Mouse (Mus musculus) forebrain, embryonic 10.5 days (tissue): ENCODE results near the gene Wrap53. TPM values are rescaled to one million over a fixed set of nuclear protein-coding genes. Genes with fewer than 3 reads are reported as not detected.
A peak's percentile ranks its signal among the peaks of the same experiment; 100 is the strongest.
"Not testable (repeated sequence)": the region's sequence is repeated elsewhere in the genome, so short reads cannot be mapped to it uniquely, and the experiment has no call there.

Experiments
- DNase-seq: peaks from one replicate; pipeline ENCODE4 v3.0.0-alpha.2; 2017; ENCODE audit warnings: low spot score; ENCODE audit errors: extremely low spot score
- H3K27ac ChIP-seq: fragments of 300-500 bp; sonication (generic); 2 replicates; pipeline ENCODE4 v1.5.1; 2016; ENCODE audit warnings: mild to moderate bottlenecking
- H3K27me3 ChIP-seq: fragments of 300-500 bp; sonication (generic); 2 replicates; pipeline ENCODE4 v1.6.1; 2016; ENCODE audit warnings: mild to moderate bottlenecking; ENCODE audit not compliant: poor library complexity, severe bottlenecking
- H3K36me3 ChIP-seq: fragments of 300-500 bp; sonication (generic); replicated peaks from 2 replicates; pipeline ENCODE4 v1.6.1; 2016; ENCODE audit warnings: mild to moderate bottlenecking, moderate library complexity
- H3K4me1 ChIP-seq: fragments of 300-500 bp; sonication (generic); 2 replicates; pipeline ENCODE4 v1.6.1; 2016
- H3K4me3 ChIP-seq: fragments of 300-500 bp; sonication (generic); 2 replicates; pipeline ENCODE4 v1.5.1; 2016; ENCODE audit warnings: mild to moderate bottlenecking, moderate library complexity
- H3K9me3 ChIP-seq: fragments of 300-500 bp; sonication (generic); 2 replicates; pipeline ENCODE4 v1.6.1; 2016; ENCODE audit warnings: mild to moderate bottlenecking, moderate library complexity
- WGBS: fragments of 180-500 bp; shearing (Covaris S2); methylation state at CpG from one replicate; pipeline ENCODE4 v1.1.7; 2016; 5-methylcytosine and 5-hydroxymethylcytosine counted together
- polyA plus RNA-seq: library from polyadenylated mRNA; unstranded; fragments of >200 nt; fragmentation: Nextera tagmentation; extraction: Ambion mirVana; gene quantifications from 2 replicates; pipeline ENCODE4 v1.2.1, GENCODE M21; 2016

Gene Wrap53
- 46.4 and 51.1 TPM in 2 replicates for polyA plus RNA-seq

- Histone ChIP-seq H3K27me3 (no peaks in the 10 kb centered on the region), H3K4me3 (peak within 1 kb of the TSS; percentile 89), H3K36me3 (peaks cover 52% of the 10 kb centered on the region), H3K4me1 (peaks cover 67% of the 10 kb centered on the region), H3K27ac (peak within 1 kb of the TSS; percentile 94), H3K9me3 (no peaks in the 10 kb centered on the region)
- WGBS: under 1% methylated on average over 13 of the region's 13 CpGs
- DNase-seq: peak; percentile 91
Measured at GRCm38 (mm10) chr11:69580091-69580514, at the start of gene Wrap53, which contains the start of gene Trp53. Gene Wrap53 (minus strand): TSS chr11:69580255. Gene Trp53 (plus strand): TSS chr11:69580359.

GRCm38 (mm10) chr11:69629802-69630201, 49.7 kb upstream of the Wrap53 start:
- Histone ChIP-seq H3K36me3 (no peaks in the 10 kb centered on the region; the same call in 1 of the 2 replicates), H3K4me3 (no peak overlapping the region; the same call in 1 of the 2 replicates), H3K4me1 (peaks cover 23% of the 10 kb centered on the region), H3K27ac (no peak overlapping the region), H3K27me3 (no peaks in the 10 kb centered on the region), H3K9me3 (no peaks in the 10 kb centered on the region)
- WGBS: 70% methylated on average over 1 of the region's 1 CpGs
- no peak for DNase-seq

- H3K9me3 ChIP-seq: no peaks in the 10 kb centered on the region
- WGBS: 35% methylated on average over 6 of the region's 6 CpGs
- 0 out of 2 replicates have a peak, but pooled peaks cover under 1% of the 10 kb centered on the region for H3K36me3 ChIP-seq
- H3K27ac ChIP-seq: no peak overlapping the region
- H3K27me3 ChIP-seq: no peaks in the 10 kb centered on the region
- peaks cover 10% of the 10 kb centered on the region for H3K4me1 ChIP-seq
- DNase-seq: peak; percentile 79
- H3K4me3 ChIP-seq: no peak overlapping the region
Measured at GRCm38 (mm10) chr11:69628286-69628685, 48.2 kb upstream of the Wrap53 start.

GRCm38 (mm10) chr11:69624339-69624738, 44.3 kb upstream of the Wrap53 start:
- H3K4me3 ChIP-seq, DNase-seq, H3K36me3 ChIP-seq, H3K27me3 ChIP-seq, H3K27ac ChIP-seq, H3K9me3 ChIP-seq: not testable (repeated sequence)
- H3K4me1 ChIP-seq: peaks cover 23% of the 10 kb centered on the region
- 87% methylated on average over 2 of the region's 2 CpGs for WGBS

GRCm38 (mm10) chr11:69623006-69623405, 43.0 kb upstream of the Wrap53 start:
- peak overlapping the region; percentile 93; the same call in 1 of the 2 replicates for H3K27ac ChIP-seq

GRCm38 (mm10) chr11:69622406-69622805, 42.4 kb upstream of the Wrap53 start:
- Histone ChIP-seq H3K9me3 (no peaks in the 10 kb centered on the region), H3K27me3 (peaks cover 7% of the 10 kb centered on the region; the same call in 1 of the 2 replicates), H3K27ac (peak overlapping the region; percentile 93), H3K4me1 (peaks cover 33% of the 10 kb centered on the region), H3K36me3 (0 out of 2 replicates have a peak, but pooled peaks cover 2% of the 10 kb centered on the region), H3K4me3 (peak overlapping the region; percentile 59)
- DNase-seq: no peak
- 59% methylated on average over 6 of the region's 6 CpGs for WGBS

More at GRCm38 (mm10) chr11:69623006-69623405, 43.0 kb upstream of the Wrap53 start:
- Histone ChIP-seq H3K9me3 (no peaks in the 10 kb centered on the region), H3K36me3 (0 out of 2 replicates have a peak, but pooled peaks cover 2% of the 10 kb centered on the region), H3K27me3 (0 out of 2 replicates have a peak, but pooled peaks cover 1% of the 10 kb centered on the region), H3K4me1 (peaks cover 27% of the 10 kb centered on the region), H3K4me3 (peak overlapping the region; percentile 59)
- 75% methylated on average over 4 of the region's 4 CpGs for WGBS
- no peak for DNase-seq

- Histone ChIP-seq H3K27ac (peak within 1 kb of the TSS; percentile 93), H3K4me3 (peak within 1 kb of the TSS; percentile 59), H3K27me3 (peaks cover 14% of the 10 kb centered on the region), H3K36me3 (0 out of 2 replicates have a peak, but pooled peaks cover 2% of the 10 kb centered on the region), H3K9me3 (no peaks in the 10 kb centered on the region), H3K4me1 (peaks cover 34% of the 10 kb centered on the region)
- under 1% methylated on average over 20 of the region's 20 CpGs for WGBS
- DNase-seq: peak; percentile 86
Measured at GRCm38 (mm10) chr11:69621571-69622268, 41.7 kb upstream of the Wrap53 start, which contains the start of gene Sat2. Gene Sat2 (plus strand): TSS chr11:69622024.

- no peak for DNase-seq
- Histone ChIP-seq H3K4me1 (peaks cover 37% of the 10 kb centered on the region), H3K9me3 (no peaks in the 10 kb centered on the region), H3K36me3 (0 out of 2 replicates have a peak, but pooled peaks cover 2% of the 10 kb centered on the region), H3K4me3 (no peak overlapping the region), H3K27me3 (peaks cover 25% of the 10 kb centered on the region), H3K27ac (no peak overlapping the region)
- 85% methylated on average over 7 of the region's 7 CpGs for WGBS
Measured at GRCm38 (mm10) chr11:69620394-69621081, 40.5 kb upstream of the Wrap53 start.

GRCm38 (mm10) chr11:69617805-69618204, 37.8 kb upstream of the Wrap53 start, which contains the start of gene Shbg:
Gene Shbg (minus strand): TSS chr11:69617905.
- no peaks in the 10 kb centered on the region for H3K9me3 ChIP-seq
- H3K27me3 ChIP-seq: peaks cover 34% of the 10 kb centered on the region
- peaks cover 40% of the 10 kb centered on the region for H3K4me1 ChIP-seq
- H3K4me3 ChIP-seq: no peak within 1 kb of the TSS
- no peak for DNase-seq
- WGBS: 77% methylated on average over 5 of the region's 5 CpGs
- no peaks in the 10 kb centered on the region for H3K36me3 ChIP-seq
- H3K27ac ChIP-seq: no peak within 1 kb of the TSS

GRCm38 (mm10) chr11:69616781-69617180, 36.7 kb upstream of the Wrap53 start:
- DNase-seq: no peak
- H3K9me3 ChIP-seq: no peaks in the 10 kb centered on the region
- 60% methylated on average over 10 of the region's 10 CpGs for WGBS

GRCm38 (mm10) chr11:69614257-69614588, 34.2 kb upstream of the Wrap53 start:
- 56% methylated on average over 11 of the region's 11 CpGs for WGBS
- peaks cover 34% of the 10 kb centered on the region for H3K27me3 ChIP-seq
- H3K4me1 ChIP-seq: peaks cover 22% of the 10 kb centered on the region
- 0 out of 2 replicates have a peak overlapping the region, but pooled peaks have one; percentile 22 for H3K27ac ChIP-seq
- not testable (repeated sequence) for H3K36me3 ChIP-seq, DNase-seq, H3K9me3 ChIP-seq
- H3K4me3 ChIP-seq: peak overlapping the region; percentile 32; the same call in 1 of the 2 replicates

More at GRCm38 (mm10) chr11:69616781-69617180, 36.7 kb upstream of the Wrap53 start:
- no peak overlapping the region for H3K27ac ChIP-seq
- H3K4me3 ChIP-seq: no peak overlapping the region
- H3K36me3 ChIP-seq: no peaks in the 10 kb centered on the region
- peaks cover 30% of the 10 kb centered on the region for H3K4me1 ChIP-seq
- H3K27me3 ChIP-seq: peaks cover 34% of the 10 kb centered on the region

GRCm38 (mm10) chr11:69613553-69614256, 33.6 kb upstream of the Wrap53 start:
- H3K4me3 ChIP-seq: peak overlapping the region; percentile 32
- no peaks in the 10 kb centered on the region for H3K9me3 ChIP-seq
- peak overlapping the region; percentile 80 for H3K27ac ChIP-seq
- peaks cover 22% of the 10 kb centered on the region for H3K4me1 ChIP-seq
- no peaks in the 10 kb centered on the region for H3K36me3 ChIP-seq
- peak; percentile 76 for DNase-seq
- WGBS: 8% methylated on average over 19 of the region's 19 CpGs
- H3K27me3 ChIP-seq: peaks cover 34% of the 10 kb centered on the region
